Mouse (Mus musculus) MEL (cell line): ENCODE data around the gene Zfand2a. TPM values are rescaled to one million over a fixed set of nuclear protein-coding genes. Genes with fewer than 3 reads are reported as not detected.
A peak's percentile ranks its signal among the peaks of the same experiment; 100 is the strongest.

ENCODE experiments used
- DNase-seq: peaks from one replicate; pipeline ENCODE4 v3.0.0; 2011; ENCODE audit warnings: low read depth, low spot score
- H3K27ac ChIP-seq: 2 replicates; pipeline ENCODE4 v1.5.1; 2012; ENCODE audit warnings: low read depth, mild to moderate bottlenecking, control low read depth, low read length, moderate library complexity; ENCODE audit not compliant: control insufficient read depth
- H3K27me3 ChIP-seq, 2 experiments: fragments of 150-350 bp in 1 of 2; sonication (generic) in 1 of 2; 2 replicates each; pipeline ENCODE4 v1.6.1; 2012; ENCODE audit warnings: low read length in 2 of 2, mild to moderate bottlenecking in 2 of 2, improper control_type of control experiment in 1 of 2, moderate library complexity in 1 of 2; ENCODE audit not compliant: insufficient read depth in 2 of 2, control insufficient read depth in 1 of 2
- H3K36me3 ChIP-seq, 2 experiments: 2 replicates each; pipeline ENCODE4 v1.6.1; 2012 to 2014; ENCODE audit warnings: low read length in 2 of 2, improper control_type of control experiment in 1 of 2, inconsistent platforms in 1 of 2, mild to moderate bottlenecking in 1 of 2; ENCODE audit not compliant: insufficient read depth in 2 of 2, control insufficient read depth in 1 of 2
- H3K4me1 ChIP-seq, 2 experiments: fragments of 150-350 bp in 1 of 2; sonication (generic) in 1 of 2; 2 replicates each; pipeline ENCODE4 v1.6.1; 2012; ENCODE audit warnings: low read length in 2 of 2, improper control_type of control experiment in 1 of 2, mild to moderate bottlenecking in 1 of 2; ENCODE audit not compliant: insufficient read depth in 2 of 2, control insufficient read depth in 1 of 2
- H3K4me3 ChIP-seq, 2 experiments: fragments of 150-350 bp in 1 of 2; sonication (generic) in 1 of 2; 2 replicates each; pipeline ENCODE4 v1.5.1; 2012; ENCODE audit warnings: low read depth in 2 of 2, low read length in 2 of 2, mild to moderate bottlenecking in 2 of 2, moderate library complexity in 2 of 2, control low read depth in 1 of 2, improper control_type of control experiment in 1 of 2; ENCODE audit not compliant: control insufficient read depth in 1 of 2, insufficient read depth in 1 of 2
- H3K79me2 ChIP-seq: 2 replicates; pipeline ENCODE4 v1.6.1; 2012; ENCODE audit warnings: mild to moderate bottlenecking, low read length, moderate library complexity; ENCODE audit not compliant: control insufficient read depth, poor library complexity, insufficient read depth
- H3K9ac ChIP-seq: 2 replicates; pipeline ENCODE4 v1.6.1; 2012; ENCODE audit warnings: low read depth, mild to moderate bottlenecking, control low read depth, low read length, moderate library complexity; ENCODE audit not compliant: control insufficient read depth, poor library complexity, severe bottlenecking
- H3K9me3 ChIP-seq: fragments of 150-350 bp; sonication (generic); replicated peaks from 2 replicates; pipeline ENCODE4 v1.6.1; 2012; ENCODE audit warnings: mild to moderate bottlenecking, low read length, improper control_type of control experiment, moderate library complexity; ENCODE audit not compliant: insufficient read depth
- BHLHE40 ChIP-seq: IDR thresholded peaks from 2 replicates; pipeline ENCODE4 v1.6.1; 2012; ENCODE audit warnings: low read depth, mild to moderate bottlenecking, inconsistent platforms, low read length, improper control_type of control experiment, borderline replicate concordance
- CTCF ChIP-seq, 3 experiments: IDR thresholded peaks in 2 of 3; conservative IDR thresholded peaks in 1 of 3; 2 replicates each; pipeline ENCODE4 v1.5.1; 2011 to 2012; ENCODE audit warnings: low read length in 3 of 3, low read depth in 2 of 3, mild to moderate bottlenecking in 2 of 3, improper control_type of control experiment in 1 of 3, inconsistent platforms in 1 of 3, mixed read lengths in 1 of 3, moderate library complexity in 1 of 3; ENCODE audit not compliant: control insufficient read depth in 1 of 3, insufficient read depth in 1 of 3, poor library complexity in 1 of 3, severe bottlenecking in 1 of 3
- ELF1 ChIP-seq: IDR thresholded peaks from 2 replicates; pipeline ENCODE4 v1.6.1; 2014; ENCODE audit warnings: low read depth, mild to moderate bottlenecking, inconsistent platforms, low read length, improper control_type of control experiment, moderate library complexity
- GABPA ChIP-seq: IDR thresholded peaks from 2 replicates; pipeline ENCODE4 v1.6.1; 2012; ENCODE audit warnings: low read depth, mild to moderate bottlenecking, inconsistent platforms, low read length, improper control_type of control experiment, moderate library complexity
- JUND ChIP-seq: IDR thresholded peaks from 2 replicates; pipeline ENCODE4 v1.6.1; 2011; ENCODE audit warnings: low read depth, mild to moderate bottlenecking, improper control_type of control experiment, low read length
- MEF2A ChIP-seq: IDR thresholded peaks from 2 replicates; pipeline ENCODE4 v1.6.1; 2014; ENCODE audit warnings: low read depth, mild to moderate bottlenecking, inconsistent platforms, low read length, improper control_type of control experiment; ENCODE audit not compliant: poor library complexity, insufficient replicate concordance, severe bottlenecking; ENCODE audit errors: extremely low read depth
- POLR2AphosphoS5 ChIP-seq: IDR thresholded peaks from 2 replicates; pipeline ENCODE4 v1.6.1; 2012; ENCODE audit warnings: low read depth, borderline replicate concordance, mild to moderate bottlenecking, inconsistent platforms, low read length, moderate library complexity, mixed read lengths
- RCOR1 ChIP-seq: IDR thresholded peaks from 2 replicates; pipeline ENCODE4 v1.6.1; 2012; ENCODE audit warnings: low read depth, mild to moderate bottlenecking, inconsistent platforms, low read length, improper control_type of control experiment
- SIN3A ChIP-seq: IDR thresholded peaks from 2 replicates; pipeline ENCODE4 v1.6.1; 2012; ENCODE audit warnings: low read length, improper control_type of control experiment, inconsistent platforms
- SMC3 ChIP-seq: IDR thresholded peaks from 2 replicates; pipeline ENCODE4 v1.6.1; 2011; ENCODE audit warnings: low read depth, low read length, improper control_type of control experiment
- USF2 ChIP-seq, 2 experiments: IDR thresholded peaks; 2 replicates each; pipeline ENCODE4 v1.6.1; 2011 to 2012; ENCODE audit warnings: improper control_type of control experiment in 2 of 2, low read length in 2 of 2, borderline replicate concordance in 1 of 2, inconsistent platforms in 1 of 2, low read depth in 1 of 2, mild to moderate bottlenecking in 1 of 2; ENCODE audit not compliant: insufficient read depth in 1 of 2
- ZNF384 ChIP-seq: IDR thresholded peaks from 2 replicates; pipeline ENCODE4 v1.6.1; 2012; ENCODE audit warnings: low read depth, mild to moderate bottlenecking, inconsistent platforms, low read length, improper control_type of control experiment
- polyA plus RNA-seq, 2 experiments: library from polyadenylated mRNA; stranded (reverse) in 1 of 2; unstranded in 1 of 2; fragments of >175 nt in 1 of 2; fragments of >200 nt in 1 of 2; gene quantifications; 2 replicates each; pipeline versions ENCODE4 v1.2.1 to v1.2.4; 2012; ENCODE audit warnings: low replicate concordance in 2 of 2, low read depth in 1 of 2; ENCODE audit not compliant: insufficient read length in 2 of 2, insufficient read depth in 1 of 2, missing spikeins in 1 of 2
- total RNA-seq: library from RNA; depleted of rRNA; stranded (reverse); fragments of 300-350 nt; gene quantifications from 2 replicates; pipeline ENCODE4 v1.2.3, GENCODE M21; 2012

Zfand2a gene
- total and polyA plus RNA-seq, 3 experiments, result 13.8 to 15.3 TPM; not detected in 1

DNA sequence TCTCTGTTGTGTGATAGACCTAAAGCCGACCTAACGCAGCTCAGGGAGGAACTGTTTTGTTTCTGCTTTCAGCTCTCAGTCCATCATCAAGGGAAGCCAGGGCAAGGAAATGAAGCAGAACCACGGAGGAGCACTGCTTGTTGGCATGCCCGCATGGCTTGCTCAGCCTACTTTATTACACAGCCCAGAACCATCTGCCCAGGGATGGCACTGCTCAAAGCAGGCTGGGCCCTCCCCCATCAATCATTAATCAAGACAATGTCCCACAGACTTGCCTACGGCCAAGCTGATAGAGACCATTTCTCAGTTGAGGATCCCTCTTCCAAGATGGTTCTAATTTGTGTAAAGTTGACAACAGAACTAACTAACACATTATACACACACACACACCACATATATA, 14.4 kb upstream of the Zfand2a start:
- Histone ChIP-seq H3K9me3 (no peaks in the 10 kb centered on the region), H3K4me1 (no peaks in the 10 kb centered on the region), H3K27me3 (peaks cover 0 to 13% of the 10 kb centered on the region in 2 experiments; a peak in 3 of 4 replicates), H3K9ac (no peak overlapping the region), H3K4me3 (no peak overlapping the region), H3K36me3 (no peaks in the 10 kb centered on the region), H3K27ac (no peak overlapping the region), H3K79me2 (no peaks in the 10 kb centered on the region)
- no peak for DNase-seq
- TF ChIP-seq JUND (no peak), SIN3A (no peak), RCOR1 (no peak), MEF2A (no peak), ELF1 (no peak), SMC3 (no peak), BHLHE40 (no peak), GABPA (no peak)

DNA sequence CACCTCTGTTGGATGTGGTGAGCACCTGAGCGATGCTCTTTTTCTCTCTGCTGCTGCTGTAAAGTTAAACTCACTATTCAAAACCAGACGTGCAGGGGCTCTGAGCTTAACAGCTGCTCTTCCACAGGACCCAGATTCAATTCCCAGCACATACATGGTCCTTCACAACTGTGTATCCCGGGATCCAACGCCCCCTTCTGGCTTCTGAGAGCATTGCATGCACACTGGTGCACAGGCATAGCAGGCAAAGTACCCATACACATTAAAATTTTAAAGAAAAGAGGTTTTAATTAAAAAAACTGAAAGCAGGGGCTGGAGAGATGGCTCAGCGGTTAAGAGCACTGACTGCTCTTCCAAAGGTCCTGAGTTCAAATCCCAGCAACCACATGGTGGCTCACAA, 12.6 kb upstream of the Zfand2a start:
- no peaks in the 10 kb centered on the region for H3K4me1 ChIP-seq
- no peak for TF ChIP-seq USF2 (IDR thresholded peaks at IDR 0.05; ENCODE audit: borderline replicate concordance in 1 of 2, insufficient read depth in 1 of 2, low read depth in 1 of 2, low read length in 2 of 2)
- peak; percentile 34 to 44 (median 37) for TF ChIP-seq CTCF (IDR thresholded peaks at IDR 0.05 in 2 of 3, conservative IDR thresholded peaks at IDR 0.05 in 1 of 3; ENCODE audit: control insufficient read depth in 1 of 3, insufficient read depth in 1 of 3, low read depth in 2 of 3, low read length in 3 of 3, poor library complexity in 1 of 3, severe bottlenecking in 1 of 3)
- TF ChIP-seq SMC3, result peak; percentile 24; the same call in 1 of the 2 replicates
- TF ChIP-seq, all 39 proteins: peak for 2
- no peaks in the 10 kb centered on the region for H3K79me2 ChIP-seq
- H3K36me3 ChIP-seq, result no peaks in the 10 kb centered on the region
- no peak overlapping the region for H3K27ac ChIP-seq
- H3K4me3 ChIP-seq, result no peak overlapping the region
- H3K9ac ChIP-seq, result no peak overlapping the region
- no peaks in the 10 kb centered on the region for H3K9me3 ChIP-seq
- H3K27me3 ChIP-seq, result peaks cover 0 to 10% of the 10 kb centered on the region in 2 experiments; a peak in 3 of 4 replicates
- no peak for DNase-seq

DNA sequence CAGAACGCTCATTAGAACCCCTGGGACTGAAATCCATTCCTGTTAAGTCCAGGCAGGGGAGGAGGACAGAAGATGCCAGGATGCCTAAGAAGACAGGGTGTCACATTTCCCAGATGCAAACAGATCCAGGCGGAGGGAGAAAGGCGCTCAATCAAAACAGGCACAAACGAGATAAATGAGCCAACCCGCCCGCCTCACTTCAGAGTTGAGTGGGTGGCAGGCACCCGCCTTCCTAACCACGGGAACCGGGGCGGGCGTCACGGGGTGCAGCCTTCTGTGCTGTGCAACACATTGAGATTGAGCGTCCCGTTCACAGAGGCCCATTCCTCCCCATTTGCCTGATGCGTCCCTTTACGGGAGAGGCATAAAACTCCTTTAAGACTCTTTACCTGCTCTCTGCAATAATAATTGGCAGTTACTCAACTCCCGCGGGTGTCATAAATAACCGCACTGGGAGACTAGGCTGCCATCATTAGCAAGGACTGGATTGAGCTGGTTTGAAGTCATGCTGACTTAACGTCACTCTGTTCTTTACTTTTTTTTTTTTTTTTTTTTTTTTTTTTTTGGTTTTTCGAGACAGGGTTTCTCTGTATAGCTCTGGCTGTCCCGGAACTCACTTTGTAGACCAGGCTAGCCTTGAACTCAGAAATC, 10.8 kb upstream of the Zfand2a start:
- H3K27me3 ChIP-seq, result peaks cover 0 to 9% of the 10 kb centered on the region in 2 experiments; a peak in 3 of 4 replicates

More for the DNA sequence above, 10.8 kb upstream of the Zfand2a start:
- no peak for TF ChIP-seq POLR2AphosphoS5
- 0 out of 2 replicates have a peak, but pooled peaks have one; percentile 18 for TF ChIP-seq ZNF384
- H3K4me1 ChIP-seq, result no peaks in the 10 kb centered on the region
- DNase-seq, result peak; percentile 20
- H3K79me2 ChIP-seq, result no peaks in the 10 kb centered on the region
- H3K4me3 ChIP-seq, result no peak overlapping the region
- no peaks in the 10 kb centered on the region for H3K9me3 ChIP-seq
- no peak overlapping the region for H3K27ac ChIP-seq
- H3K9ac ChIP-seq, result no peak overlapping the region
- H3K36me3 ChIP-seq, result no peaks in the 10 kb centered on the region
